Mouse (Mus musculus): Measurements from ENCODE around the gene Dapk2. TPM values are rescaled to one million over a fixed set of nuclear protein-coding genes. Genes with fewer than 3 reads are reported as not detected.

Gene Dapk2
- total and polyA plus RNA-seq, 2 experiments from 2014 or later = 0.58 to 1.1 TPM

DNA sequence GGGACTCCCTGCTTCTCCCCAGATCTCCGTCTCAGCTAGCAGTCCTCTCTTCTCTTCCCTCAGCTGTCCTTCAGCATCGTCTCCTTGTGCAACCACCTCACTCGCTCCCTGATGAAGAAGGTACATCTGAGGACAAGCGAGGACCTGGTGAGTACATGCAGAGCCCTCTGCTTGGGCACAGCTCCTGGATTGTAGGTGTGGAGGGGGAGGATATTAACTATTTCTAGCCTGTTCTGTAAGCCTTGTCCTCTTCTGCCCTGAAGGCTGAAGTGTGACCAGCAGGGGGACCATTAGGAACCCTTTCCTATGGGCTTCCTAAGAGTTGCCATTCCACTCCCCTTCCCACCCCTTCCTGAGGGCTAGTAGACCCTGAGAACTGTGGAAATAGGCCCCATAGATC is 110.8 kb downstream of the Dapk2 start:
- no peak for TF ChIP-seq CTCF (IDR thresholded peaks at IDR 0.05)
- Histone ChIP-seq H3K27ac (ENCODE audit: low read depth, low read length) (no peak overlapping the region), H3K4me1 (ENCODE audit: insufficient read depth, low read length) (no peaks in the 10 kb centered on the region), H3K4me2 (ENCODE audit: low read depth, low read length, poor library complexity, severe bottlenecking) (no peak overlapping the region), H3K4me3 (ENCODE audit: low read depth, low read length) (no peak overlapping the region), H3K9ac (replicated peaks; ENCODE audit: low read length, poor library complexity, severe bottlenecking) (no peak overlapping the region), H3K27me3 (ENCODE audit: insufficient read depth, low read length) (no peaks in the 10 kb centered on the region), H3K36me3 (ENCODE audit: insufficient read depth, low read length) (no peaks in the 10 kb centered on the region), H3K9me3 (ENCODE audit: low read length) (no peaks in the 10 kb centered on the region)
- 92% methylated on average over 4 of the region's 4 CpGs for WGBS
- DNase-seq (ENCODE audit: low spot score) (no peak), ATAC-seq (ENCODE audit: low FRiP score) (no peak)

DNA sequence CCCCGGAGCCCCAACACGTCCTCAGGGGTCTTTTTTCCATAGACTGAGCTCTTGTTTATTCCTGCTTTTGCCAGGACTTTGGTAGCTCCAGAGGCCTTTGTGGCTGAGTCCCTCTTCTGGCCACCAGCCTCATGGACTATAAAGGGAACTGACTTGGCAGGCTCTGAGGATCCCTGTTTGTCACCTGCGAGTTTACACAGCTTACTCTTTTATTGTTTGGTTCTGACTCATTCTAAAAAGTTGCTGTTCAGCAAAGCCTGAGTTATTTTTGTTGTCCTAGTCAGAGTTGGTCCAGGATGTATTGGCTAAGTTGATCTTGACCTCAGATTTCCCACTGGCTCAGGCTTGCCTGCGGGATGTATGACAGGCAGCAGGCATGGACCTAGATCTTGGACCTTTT is 112.0 kb downstream of the Dapk2 start:
- H3K27me3 ChIP-seq (ENCODE audit: insufficient read depth, low read length) = no peaks in the 10 kb centered on the region
- H3K36me3 ChIP-seq (ENCODE audit: insufficient read depth, low read length) = no peaks in the 10 kb centered on the region
- no peaks in the 10 kb centered on the region for H3K9me3 ChIP-seq (ENCODE audit: low read length)
- no peak overlapping the region for H3K4me2 ChIP-seq (ENCODE audit: low read depth, low read length, poor library complexity, severe bottlenecking)
- no peak overlapping the region for H3K27ac ChIP-seq (ENCODE audit: low read depth, low read length)
- 66% methylated on average over 4 of the region's 4 CpGs for WGBS
- no peak overlapping the region for H3K9ac ChIP-seq (replicated peaks; ENCODE audit: low read length, poor library complexity, severe bottlenecking)
- TF ChIP-seq CTCF (IDR thresholded peaks at IDR 0.05) = no peak
- ATAC-seq (ENCODE audit: low FRiP score) = no peak
- H3K4me3 ChIP-seq (ENCODE audit: low read depth, low read length) = no peak overlapping the region
- H3K4me1 ChIP-seq (ENCODE audit: insufficient read depth, low read length) = peaks cover under 1% of the 10 kb centered on the region; the same call in 1 of the 2 replicates
- no peak for DNase-seq (ENCODE audit: low spot score)

DNA sequence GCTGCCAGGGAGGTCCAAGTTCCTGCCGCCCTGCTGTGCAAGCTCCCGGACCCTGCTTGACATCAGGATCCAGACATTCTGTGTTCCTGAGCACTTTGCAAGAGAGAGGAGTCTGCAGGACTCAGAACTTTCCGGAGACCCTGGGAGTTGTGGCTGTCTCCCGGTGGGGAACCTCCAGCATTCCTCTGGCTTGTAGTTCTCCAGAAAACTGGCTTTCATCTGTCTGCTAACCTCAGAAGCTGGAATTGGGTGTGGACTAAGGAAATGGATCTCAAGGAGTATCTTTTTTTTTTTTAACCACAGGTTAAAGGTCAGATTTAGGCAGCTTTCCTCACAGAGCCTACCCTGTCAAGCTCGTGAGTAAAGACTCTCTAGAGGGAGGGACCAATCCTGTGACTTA is 113.7 kb downstream of the Dapk2 start:
- no peak overlapping the region for H3K9ac ChIP-seq (replicated peaks; ENCODE audit: low read length, poor library complexity, severe bottlenecking)
- H3K4me2 ChIP-seq (ENCODE audit: low read depth, low read length, poor library complexity, severe bottlenecking) = no peak overlapping the region
- ATAC-seq (ENCODE audit: low FRiP score) (no peak), DNase-seq (ENCODE audit: low spot score) (no peak)
- no peak overlapping the region for H3K4me3 ChIP-seq (ENCODE audit: low read depth, low read length)
- H3K27ac ChIP-seq (ENCODE audit: low read depth, low read length) = no peak overlapping the region
- peaks cover 2% of the 10 kb centered on the region; the same call in 1 of the 2 replicates for H3K4me1 ChIP-seq (ENCODE audit: insufficient read depth, low read length)
- WGBS = 50% methylated on average over 5 of the region's 5 CpGs
- no peak for TF ChIP-seq CTCF (IDR thresholded peaks at IDR 0.05)
- no peaks in the 10 kb centered on the region for H3K9me3 ChIP-seq (ENCODE audit: low read length)
- H3K27me3 ChIP-seq (ENCODE audit: insufficient read depth, low read length) = no peaks in the 10 kb centered on the region
- H3K36me3 ChIP-seq (ENCODE audit: insufficient read depth, low read length) = no peaks in the 10 kb centered on the region

DNA sequence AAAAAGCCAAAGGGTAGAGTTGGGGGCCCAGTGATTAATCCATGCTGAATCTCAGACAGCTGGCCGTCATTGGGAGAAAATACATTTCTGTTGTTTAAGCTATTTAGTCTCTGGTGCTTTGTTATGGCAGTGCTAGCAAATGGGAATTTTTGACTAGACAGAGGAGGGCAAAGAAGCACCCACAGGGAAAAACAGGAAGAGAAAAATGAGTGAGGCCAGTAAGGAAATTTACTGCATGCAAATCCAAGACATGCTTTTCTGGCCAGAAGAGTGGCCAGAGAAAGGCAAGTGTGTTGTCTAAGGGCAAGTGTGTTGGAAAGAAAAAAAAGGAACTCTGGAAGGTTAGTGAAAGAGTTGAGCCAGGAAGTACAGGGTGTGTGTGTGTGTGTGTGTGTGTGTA is 115.6 kb downstream of the Dapk2 start:
- Histone ChIP-seq H3K4me2 (ENCODE audit: low read depth, low read length, poor library complexity, severe bottlenecking) (no peak overlapping the region), H3K4me3 (ENCODE audit: low read depth, low read length) (no peak overlapping the region), H3K36me3 (ENCODE audit: insufficient read depth, low read length) (no peaks in the 10 kb centered on the region), H3K27ac (ENCODE audit: low read depth, low read length) (no peak overlapping the region), H3K4me1 (ENCODE audit: insufficient read depth, low read length) (peaks cover 2% of the 10 kb centered on the region; the same call in 1 of the 2 replicates), H3K9me3 (ENCODE audit: low read length) (no peaks in the 10 kb centered on the region), H3K9ac (replicated peaks; ENCODE audit: low read length, poor library complexity, severe bottlenecking) (no peak overlapping the region), H3K27me3 (ENCODE audit: insufficient read depth, low read length) (no peaks in the 10 kb centered on the region)
- DNase-seq (ENCODE audit: low spot score) (no peak), ATAC-seq (ENCODE audit: low FRiP score) (no peak)
- 88% methylated on average over 1 of the region's 1 CpGs for WGBS
- TF ChIP-seq CTCF (IDR thresholded peaks at IDR 0.05) = no peak

DNA sequence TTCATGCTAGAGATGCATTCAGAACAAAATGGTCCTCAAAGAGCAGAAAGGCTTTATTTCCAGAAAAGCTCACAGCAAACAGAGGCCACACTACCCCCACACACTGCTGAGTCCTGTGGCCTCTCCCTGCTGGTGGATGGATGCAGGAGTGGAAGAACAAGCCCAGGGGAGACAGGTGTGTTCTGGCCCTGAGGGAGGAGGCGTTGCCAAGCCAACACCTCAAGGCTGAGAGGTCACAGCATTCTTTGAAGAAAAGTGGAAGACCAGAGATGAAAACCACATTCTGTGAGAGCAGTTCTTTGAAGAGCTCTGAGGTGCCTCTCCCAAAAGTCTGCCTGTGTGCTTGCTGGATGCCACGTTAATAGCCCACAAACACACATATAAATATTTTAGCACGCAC is 116.6 kb downstream of the Dapk2 start:
- no peak for DNase-seq (ENCODE audit: low spot score)
- H3K27ac ChIP-seq (ENCODE audit: low read depth, low read length) = no peak overlapping the region

DNA sequence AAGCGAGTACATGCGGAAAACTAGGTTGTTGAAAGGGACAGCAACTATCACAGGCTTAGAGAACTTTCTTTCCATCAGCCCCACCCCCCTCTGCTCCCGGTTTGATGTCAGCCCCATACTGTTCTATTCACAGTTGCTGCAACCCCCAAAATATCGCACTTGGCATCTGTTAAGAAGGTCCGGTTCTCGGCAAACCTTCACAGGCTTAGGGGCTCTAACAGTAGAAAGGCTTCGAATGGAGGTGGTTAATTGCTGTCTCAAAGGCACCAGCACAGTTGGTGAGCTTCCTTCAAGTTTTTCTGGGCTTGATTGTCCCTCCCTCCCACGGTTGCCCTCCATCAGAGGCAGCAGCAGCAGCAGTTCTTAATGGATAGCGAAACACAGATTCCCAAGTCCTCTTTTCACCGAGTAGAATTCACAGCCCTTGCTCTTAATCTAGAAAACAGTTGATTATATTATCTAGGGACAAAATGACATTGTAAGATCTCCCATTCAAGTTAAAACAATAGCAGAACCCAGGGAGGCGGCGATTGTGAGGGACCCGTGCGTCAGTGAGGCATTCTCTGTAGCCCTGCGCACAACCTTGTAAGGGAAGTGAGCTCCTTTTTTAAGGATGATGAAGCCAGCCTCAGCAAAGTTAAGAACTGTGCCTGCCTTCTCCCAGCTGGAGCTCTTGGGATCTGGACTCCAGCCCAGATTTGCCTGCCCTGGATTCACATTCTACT is 117.4 kb downstream of the Dapk2 start:
- ATAC-seq (ENCODE audit: low FRiP score) (no peak), DNase-seq (ENCODE audit: low spot score) (peak; percentile 41)
- H3K27ac ChIP-seq (ENCODE audit: low read depth, low read length) = no peak overlapping the region
- no peaks in the 10 kb centered on the region for H3K27me3 ChIP-seq (ENCODE audit: insufficient read depth, low read length)
- H3K9ac ChIP-seq (replicated peaks; ENCODE audit: low read length, poor library complexity, severe bottlenecking) = no peak overlapping the region
- peak overlapping the region; percentile 36 for H3K4me2 ChIP-seq (ENCODE audit: low read depth, low read length, poor library complexity, severe bottlenecking)
- H3K36me3 ChIP-seq (ENCODE audit: insufficient read depth, low read length) = no peaks in the 10 kb centered on the region
- WGBS = 3% methylated on average over 15 of the region's 15 CpGs
- no peaks in the 10 kb centered on the region for H3K9me3 ChIP-seq (ENCODE audit: low read length)
- TF ChIP-seq CTCF (IDR thresholded peaks at IDR 0.05) = no peak
- H3K4me3 ChIP-seq (ENCODE audit: low read depth, low read length) = peak overlapping the region; percentile 12; the same call in 1 of the 2 replicates
- peaks cover 2% of the 10 kb centered on the region; the same call in 1 of the 2 replicates for H3K4me1 ChIP-seq (ENCODE audit: insufficient read depth, low read length)

More for the DNA sequence above, 116.6 kb downstream of the Dapk2 start:
- ATAC-seq (ENCODE audit: low FRiP score) = no peak
- H3K9me3 ChIP-seq (ENCODE audit: low read length) = no peaks in the 10 kb centered on the region
- H3K4me1 ChIP-seq (ENCODE audit: insufficient read depth, low read length) = peaks cover 2% of the 10 kb centered on the region; the same call in 1 of the 2 replicates
- H3K36me3 ChIP-seq (ENCODE audit: insufficient read depth, low read length) = no peaks in the 10 kb centered on the region
- no peak overlapping the region for H3K9ac ChIP-seq (replicated peaks; ENCODE audit: low read length, poor library complexity, severe bottlenecking)
- 26% methylated on average over 3 of the region's 3 CpGs for WGBS
- no peak overlapping the region for H3K4me3 ChIP-seq (ENCODE audit: low read depth, low read length)
- H3K27me3 ChIP-seq (ENCODE audit: insufficient read depth, low read length) = no peaks in the 10 kb centered on the region
- H3K4me2 ChIP-seq (ENCODE audit: low read depth, low read length, poor library complexity, severe bottlenecking) = no peak overlapping the region
- no peak for TF ChIP-seq CTCF (IDR thresholded peaks at IDR 0.05)

All from midbrain, postnatal 0 days (tissue).